Mouse (Mus musculus) kidney, postnatal 14 days (tissue): Measurements from ENCODE around the gene Slc16a6.

Experiments used
- DNase-seq: peaks from one replicate; pipeline ENCODE4 v3.0.0; 2022; ENCODE audit warnings: mixed read lengths

Slc16a6 gene

GRCm38 (mm10) chr11:109444600-109444999, 28.8 kb downstream of the Slc16a6 start:
- DNase-seq: peak; percentile 22

- DNase-seq: no peak
Observed at GRCm38 (mm10) chr11:109443468-109444263, 29.7 kb downstream of the Slc16a6 start.

DNA sequence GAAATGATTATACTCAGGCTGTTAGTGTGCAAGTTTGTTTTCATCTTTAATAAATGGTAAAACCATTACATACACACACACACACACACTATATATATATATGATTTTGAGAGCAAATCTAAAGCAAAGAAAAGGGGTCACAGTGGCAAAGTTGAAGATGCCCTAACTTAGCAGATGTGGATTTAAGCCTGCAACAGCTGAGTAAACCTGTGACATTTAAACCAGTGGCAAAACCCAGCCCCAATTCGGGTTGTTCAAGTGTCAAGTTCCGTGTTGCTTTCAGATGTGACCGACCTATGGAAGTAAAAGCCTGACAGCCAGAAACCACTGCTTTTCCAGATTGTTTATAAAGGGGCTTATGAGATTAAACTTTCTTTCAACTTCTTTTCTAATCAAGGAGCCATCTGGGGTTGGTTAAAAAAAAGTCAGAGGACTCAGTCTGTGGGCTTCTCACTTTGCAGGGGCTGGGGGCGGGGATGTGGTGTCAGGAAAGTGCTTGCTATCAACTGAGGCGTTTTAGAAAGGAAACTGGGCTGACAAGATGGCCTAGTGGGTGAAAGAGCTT, 31.1 kb downstream of the Slc16a6 start:
- DNase-seq: no peak

- DNase-seq: peak; percentile 41
Observed at GRCm38 (mm10) chr11:109441119-109441518, 32.3 kb downstream of the Slc16a6 start.

- DNase-seq: no peak
Observed at GRCm38 (mm10) chr11:109440641-109441040, 32.8 kb downstream of the Slc16a6 start.

- DNase-seq: peak; percentile 85
Observed at GRCm38 (mm10) chr11:109439829-109440340, 33.5 kb downstream of the Slc16a6 start.

- no peak for DNase-seq
Observed at GRCm38 (mm10) chr11:109439209-109439608, 34.2 kb downstream of the Slc16a6 start.

- no peak for DNase-seq
Observed at GRCm38 (mm10) chr11:109436889-109437288, 36.5 kb downstream of the Slc16a6 start.

GRCm38 (mm10) chr11:109434233-109434798, 39.1 kb downstream of the Slc16a6 start:
- DNase-seq: no peak

GRCm38 (mm10) chr11:109427353-109427752, 46.0 kb downstream of the Slc16a6 start:
- no peak for DNase-seq

DNA sequence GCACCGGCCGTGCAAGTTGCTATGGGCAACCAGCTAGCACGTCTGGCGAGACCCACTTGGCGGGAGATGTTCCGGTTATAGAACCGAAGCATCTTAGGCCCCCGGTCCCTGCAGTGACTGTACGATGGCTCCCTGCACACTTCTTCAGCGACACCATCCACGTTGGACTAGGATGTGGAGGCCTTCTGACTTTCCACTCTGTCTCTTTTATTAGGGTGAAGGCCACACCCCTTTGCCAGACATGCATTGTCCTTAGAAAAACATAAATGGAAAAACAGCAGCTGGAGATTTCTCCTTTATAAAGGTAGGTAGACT, 47.2 kb downstream of the Slc16a6 start:
- no peak for DNase-seq

DNA sequence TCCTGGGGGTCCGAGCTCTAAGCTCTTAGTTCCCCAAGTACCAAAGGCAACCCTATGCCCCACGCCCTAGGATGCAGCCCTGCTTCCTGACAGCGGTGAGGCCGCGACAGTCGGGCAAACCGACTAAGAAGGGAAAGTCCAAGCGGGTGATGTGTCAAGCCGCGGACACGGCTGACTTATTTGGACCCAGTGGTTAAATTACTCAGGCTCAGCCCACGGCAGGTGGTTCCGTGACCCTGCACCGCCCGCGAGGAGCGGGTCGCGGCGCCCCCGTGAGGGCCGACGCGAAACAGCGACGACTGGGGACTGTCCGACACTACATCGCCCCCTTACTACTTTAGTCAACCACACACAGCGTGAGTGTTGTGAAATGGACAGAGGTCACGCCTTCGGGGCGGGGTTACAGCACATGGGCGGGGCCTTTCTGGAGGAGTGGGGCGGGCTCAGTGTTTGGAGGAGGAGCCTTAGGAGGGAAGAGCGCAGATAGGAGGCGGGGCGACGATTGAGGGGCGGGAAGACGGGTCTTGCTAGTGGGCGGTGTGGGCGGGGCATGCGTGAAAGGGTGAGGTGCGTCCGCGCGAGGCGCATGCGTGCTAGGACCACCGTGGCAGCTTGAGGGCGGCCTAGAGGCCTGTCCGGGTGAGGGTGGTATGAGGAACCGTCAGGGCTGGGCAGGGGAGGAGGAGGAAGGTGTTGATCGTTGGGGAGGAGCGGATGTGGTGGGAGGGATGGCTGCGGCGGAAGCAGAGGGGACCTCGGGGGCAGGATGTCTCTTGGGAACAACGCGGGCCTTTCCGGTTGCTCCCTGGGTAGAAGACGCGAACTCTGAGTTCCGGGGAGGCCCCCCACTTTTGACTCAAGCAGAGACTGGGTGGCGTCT, 47.8 kb downstream of the Slc16a6 start, which contains the start of gene Amz2:
TSS of gene Amz2 (plus strand) at position 555 of the 880 bp plus-strand sequence.
- DNase-seq: peak; percentile 100

DNA sequence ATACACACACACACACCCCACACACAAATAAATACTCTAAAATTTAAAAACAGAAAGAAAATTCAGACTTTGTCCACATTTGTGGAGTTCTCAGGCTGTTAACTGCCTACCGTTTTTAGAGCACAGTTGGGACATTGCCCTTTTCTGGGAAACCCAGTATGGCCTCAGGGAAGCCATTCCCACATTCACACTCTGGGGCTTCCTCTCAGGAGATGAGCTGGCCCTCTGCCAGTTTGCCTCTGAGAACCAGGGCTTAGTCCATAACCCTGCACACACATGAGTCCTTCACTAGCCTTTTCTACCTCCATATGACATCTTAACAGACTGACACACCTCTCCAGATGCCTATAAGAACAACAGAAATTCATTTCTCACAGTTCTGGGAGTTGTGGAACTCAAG, 50.1 kb downstream of the Slc16a6 start:
- DNase-seq: peak; percentile 39

DNA sequence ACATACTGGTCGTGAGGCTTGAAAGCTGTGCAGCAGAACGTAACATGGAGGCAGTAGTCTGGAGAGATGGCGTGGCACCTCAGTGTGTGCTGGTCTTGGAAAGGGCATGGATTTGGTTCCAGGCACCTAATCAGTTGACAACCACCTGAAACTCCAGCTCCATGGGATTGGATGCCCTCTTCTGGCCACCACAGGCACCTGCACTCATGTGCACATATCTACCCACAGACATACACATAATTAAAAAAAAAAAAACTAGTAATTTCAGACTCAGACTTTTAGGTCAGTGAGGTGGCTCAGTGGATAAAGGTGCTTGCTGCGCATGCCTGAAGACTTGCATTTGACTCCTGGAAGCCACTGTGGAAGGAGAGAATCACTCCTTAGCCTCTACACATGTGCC, 51.1 kb downstream of the Slc16a6 start:
- no peak for DNase-seq

- DNase-seq: no peak
Observed at GRCm38 (mm10) chr11:109421205-109421604, 52.2 kb downstream of the Slc16a6 start.

- DNase-seq: no peak
Observed at GRCm38 (mm10) chr11:109420567-109420962, 52.8 kb downstream of the Slc16a6 start.

- DNase-seq: no peak
Observed at GRCm38 (mm10) chr11:109419961-109420566, 53.3 kb downstream of the Slc16a6 start.

DNA sequence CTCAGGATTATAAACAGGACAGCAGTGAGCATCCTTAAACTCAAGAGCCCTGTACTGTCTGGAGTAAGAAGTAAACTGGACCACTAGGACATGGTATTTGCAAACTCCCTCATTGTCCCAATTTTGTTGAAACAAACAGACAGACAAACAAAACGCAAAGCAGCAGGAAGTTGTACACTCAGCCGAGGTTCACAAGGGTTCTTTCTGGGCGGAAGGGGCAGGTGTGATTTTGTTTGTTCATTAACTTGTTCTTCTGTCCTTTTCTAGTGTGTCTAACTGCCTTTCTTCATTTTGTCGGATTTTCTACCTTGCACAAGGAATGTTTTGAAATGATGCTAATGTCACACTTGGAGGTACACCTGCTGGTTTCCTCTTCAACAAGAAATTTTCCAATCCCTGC, 53.9 kb downstream of the Slc16a6 start:
- no peak for DNase-seq

DNA sequence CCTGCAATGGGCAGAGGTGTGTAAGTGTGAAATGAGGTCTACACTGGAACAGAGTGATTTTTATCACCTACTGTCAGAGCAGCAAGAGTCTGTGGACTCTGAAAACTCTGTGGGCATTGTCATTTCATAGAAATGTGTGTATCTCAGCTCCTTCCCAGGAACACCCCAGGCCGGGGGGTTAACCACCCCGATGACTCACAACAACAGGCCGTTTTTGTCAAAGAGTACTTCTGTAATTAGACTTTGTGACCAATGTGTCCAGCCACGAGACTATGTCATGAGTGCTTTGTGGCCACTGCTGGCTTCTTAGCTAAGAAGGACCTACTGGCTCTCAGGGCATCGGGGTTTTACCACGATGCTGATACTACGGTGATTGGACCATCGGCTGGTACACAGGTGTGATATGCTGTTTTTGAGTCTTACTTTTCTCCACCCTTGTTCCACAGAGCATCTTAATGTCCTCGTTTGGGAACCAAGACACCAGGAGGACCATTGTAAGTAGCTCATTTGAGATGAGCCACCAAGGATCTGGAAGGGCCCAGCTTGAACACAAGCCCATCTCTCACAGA, 55.8 kb downstream of the Slc16a6 start:
- DNase-seq: no peak

GRCm38 (mm10) chr11:109416709-109417420, 56.5 kb downstream of the Slc16a6 start:
- no peak for DNase-seq

DNA sequence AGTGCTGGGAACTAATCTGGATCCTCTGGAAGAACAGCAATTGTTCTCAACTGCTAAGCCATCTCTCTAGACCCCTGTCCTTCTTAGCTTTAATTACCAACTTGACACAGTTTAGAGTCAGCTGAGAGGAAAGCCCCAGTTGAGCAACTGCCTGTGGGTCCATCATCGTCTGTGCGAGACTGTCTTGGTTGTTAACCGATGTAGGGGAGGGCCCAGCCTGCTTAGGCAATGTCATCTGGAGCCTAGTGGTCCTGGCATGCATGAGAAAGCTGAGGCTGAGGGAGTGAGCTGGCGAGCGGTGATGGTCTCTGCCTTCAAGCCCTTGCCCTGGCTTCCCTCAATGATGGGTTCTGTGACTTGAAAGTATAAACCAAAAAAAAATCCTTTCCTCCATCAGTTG, 58.6 kb downstream of the Slc16a6 start:
- no peak for DNase-seq

GRCm38 (mm10) chr11:109413617-109414016, 59.8 kb downstream of the Slc16a6 start, which contains the start of gene 9930022D16Rik:
9930022D16Rik (plus strand) TSS chr11:109413917.
- no peak for DNase-seq
